Mouse (Mus musculus) kidney, adult 9 months (tissue): ENCODE data around the gene Nceh1.

Experiments
- DNase-seq: peaks from one replicate; pipeline ENCODE4 v3.0.0; 2022

The Nceh1 gene

GRCm38 (mm10) chr3:27182733-27183600 lies at the start of gene Nceh1:
TSS of gene Nceh1 (plus strand) at chr3:27182965.
- DNase-seq = peak; percentile 98

- no peak for DNase-seq
Measured at GRCm38 (mm10) chr3:27140101-27140500, 42.7 kb upstream of the Nceh1 start.

GRCm38 (mm10) chr3:27143570-27143969 lies 39.2 kb upstream of the Nceh1 start:
- DNase-seq = no peak

GRCm38 (mm10) chr3:27145733-27146132 lies 37.0 kb upstream of the Nceh1 start:
- peak; percentile 65 for DNase-seq

- DNase-seq = peak; percentile 46
Measured at GRCm38 (mm10) chr3:27153191-27153671, 29.5 kb upstream of the Nceh1 start.

- peak; percentile 100 for DNase-seq
Measured at GRCm38 (mm10) chr3:27153701-27154209, 29.0 kb upstream of the Nceh1 start, which contains the start of gene Ect2. TSS of gene Ect2 (minus strand) at chr3:27153878.

GRCm38 (mm10) chr3:27154280-27154679 lies 28.5 kb upstream of the Nceh1 start:
- peak; percentile 20 for DNase-seq

GRCm38 (mm10) chr3:27155051-27155855 lies 27.5 kb upstream of the Nceh1 start:
- DNase-seq = peak; percentile 87

- DNase-seq = peak; percentile 64
Measured at GRCm38 (mm10) chr3:27155856-27156593, 26.7 kb upstream of the Nceh1 start.

- no peak for DNase-seq
Measured at GRCm38 (mm10) chr3:27156594-27156949, 26.2 kb upstream of the Nceh1 start.

- no peak for DNase-seq
Measured at GRCm38 (mm10) chr3:27158910-27159309, 23.9 kb upstream of the Nceh1 start.

GRCm38 (mm10) chr3:27161645-27162409 lies 20.9 kb upstream of the Nceh1 start:
- DNase-seq = peak; percentile 54

GRCm38 (mm10) chr3:27162410-27162804 lies 20.4 kb upstream of the Nceh1 start:
- DNase-seq = no peak

- DNase-seq = no peak
Measured at GRCm38 (mm10) chr3:27165481-27166065, 17.2 kb upstream of the Nceh1 start.

- no peak for DNase-seq
Measured at GRCm38 (mm10) chr3:27170257-27170656, 12.5 kb upstream of the Nceh1 start.

GRCm38 (mm10) chr3:27179711-27180110 lies 3.1 kb upstream of the Nceh1 start:
- DNase-seq = no peak

- peak; percentile 91 for DNase-seq
Measured at GRCm38 (mm10) chr3:27183601-27184175, 923 bp downstream of the Nceh1 start.

- DNase-seq = peak; percentile 88
Measured at GRCm38 (mm10) chr3:27188386-27188785, 5.6 kb downstream of the Nceh1 start.

GRCm38 (mm10) chr3:27189320-27190261 lies 6.8 kb downstream of the Nceh1 start:
- peak; percentile 92 for DNase-seq

GRCm38 (mm10) chr3:27190865-27191264 lies 8.1 kb downstream of the Nceh1 start:
- no peak for DNase-seq
